Mouse (Mus musculus): ENCODE results near the gene Cmtm2b. TPM values are rescaled to one million over a fixed set of nuclear protein-coding genes. Genes with fewer than 3 reads are reported as not detected.

Cmtm2b gene
- total RNA-seq (2023) = not detected

DNA sequence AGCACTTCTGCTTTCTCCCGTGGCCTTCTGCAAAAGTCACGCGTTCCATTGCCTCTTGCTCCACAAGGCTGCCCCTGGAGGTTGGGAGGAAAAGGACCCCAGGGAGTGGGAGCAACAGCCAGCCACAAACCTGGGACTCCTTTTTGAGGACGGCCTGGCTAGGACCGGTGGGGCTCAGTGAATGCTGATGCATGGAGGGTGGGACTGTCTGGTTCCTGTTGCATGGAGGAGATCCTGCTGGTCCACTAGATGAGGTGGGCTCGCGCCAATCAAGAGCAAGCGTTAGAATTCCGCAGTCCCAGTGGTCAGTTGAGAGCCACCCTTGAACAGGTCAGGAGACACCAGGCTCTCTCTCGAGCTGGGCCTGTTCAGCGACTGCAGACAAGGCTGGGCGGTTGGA lies at the start of gene Cmtm2b:
Gene Cmtm2b (plus strand): TSS at position 301 of the 400 bp plus-strand sequence.

DNA sequence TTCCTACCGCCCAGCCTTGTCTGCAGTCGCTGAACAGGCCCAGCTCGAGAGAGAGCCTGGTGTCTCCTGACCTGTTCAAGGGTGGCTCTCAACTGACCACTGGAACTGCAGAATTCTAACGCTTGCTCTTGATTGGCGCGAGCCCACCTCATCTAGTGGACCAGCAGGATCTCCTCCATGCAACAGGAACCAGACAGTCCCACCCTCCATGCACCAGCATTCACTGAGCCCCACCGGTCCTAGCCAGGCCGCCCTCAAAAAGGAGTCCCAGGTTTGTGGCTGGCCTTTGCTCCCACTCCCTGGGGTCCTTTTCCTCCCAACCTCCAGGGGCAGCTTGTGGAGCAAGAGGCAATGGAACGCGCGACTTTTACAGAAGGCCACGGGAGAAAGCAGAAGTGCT lies 28.9 kb upstream of the Cmtm2b start, which contains the start of gene Cmtm2a:
Gene Cmtm2a (minus strand): TSS at position 101 of the 400 bp plus-strand sequence.

GRCm38 (mm10) chr8:104309441-104310155 lies 12.4 kb upstream of the Cmtm2b start, which contains the start of the genes Gm45711 and Cmtm1:
Gene Gm45711 (minus strand): TSS chr8:104310081.
Gene Cmtm1 (minus strand): TSS chr8:104310145.

GRCm38 (mm10) chr8:104321267-104321666 lies 763 bp upstream of the Cmtm2b start, which contains the start of gene Gm11020:
Gene Gm11020 (plus strand): TSS chr8:104321567.

DNA sequence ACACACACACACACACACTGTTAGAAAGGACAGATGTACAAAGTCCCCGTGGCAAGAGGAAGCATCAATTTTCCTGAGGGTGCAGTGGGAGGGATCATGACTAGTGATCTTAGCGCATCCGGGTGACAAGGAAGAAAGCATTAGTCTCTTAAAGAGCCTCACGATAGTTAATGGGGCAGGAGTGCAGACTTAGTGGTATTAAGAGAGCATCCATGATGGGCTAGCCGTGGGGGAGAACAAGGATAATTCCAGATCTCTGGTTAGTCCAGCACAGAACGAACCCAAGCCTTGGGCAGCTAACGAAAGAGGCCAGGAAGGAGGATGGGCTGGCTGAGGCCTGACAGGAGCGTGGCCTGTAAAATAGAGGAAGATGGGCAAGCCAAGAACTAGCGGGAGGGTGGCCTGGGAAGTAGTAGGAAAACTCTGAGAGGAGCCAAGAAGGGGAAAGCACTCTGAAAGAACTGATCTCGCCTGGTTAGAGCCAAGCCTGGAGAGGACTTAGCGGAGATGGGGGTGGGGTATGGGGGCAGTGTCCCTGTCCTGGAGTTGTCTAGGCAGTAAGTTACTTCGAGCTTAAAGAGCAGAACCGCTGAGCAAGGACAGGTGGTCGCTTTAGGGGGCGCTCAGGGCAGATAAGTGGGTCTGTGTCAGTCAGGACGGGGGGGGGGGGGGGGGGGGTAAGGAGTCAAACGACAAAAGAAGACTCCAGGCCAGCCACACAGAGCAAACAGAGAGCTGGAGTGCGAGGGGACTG lies 17.4 kb downstream of the Cmtm2b start, which contains the start of gene Cmtm3:
Gene Cmtm3 (plus strand): TSS at position 182 of the 754 bp plus-strand sequence.

Other genes with a start within 250 kb of the Cmtm2b start
- gene Cdh5, start 220.6 kb upstream of the Cmtm2b start, total RNA-seq (2023) = 0.85 TPM
- not detected for gene Bean1, start 151.8 kb upstream of the Cmtm2b start, total RNA-seq (2023)
- 69.7 TPM for gene Tk2, start 73.7 kb upstream of the Cmtm2b start, total RNA-seq (2023)
- 46.7 TPM for gene Cklf, start 71.4 kb upstream of the Cmtm2b start, total RNA-seq (2023)
- gene Cmtm2a, start 29.0 kb upstream of the Cmtm2b start, total RNA-seq (2023) = not detected
- gene Gm45711, start 12.1 kb upstream of the Cmtm2b start, total RNA-seq (2023) = not detected
- gene Cmtm1, start 12.1 kb upstream of the Cmtm2b start, total RNA-seq (2023) = not detected
- gene Gm11020, start 663 bp upstream of the Cmtm2b start, total RNA-seq (2023) = not detected
- gene Cmtm3, start 17.2 kb downstream of the Cmtm2b start, total RNA-seq (2023) = 6.9 TPM
- 4.6 TPM for gene Cmtm4, start 73.6 kb downstream of the Cmtm2b start, total RNA-seq (2023)
- gene Dync1li2, start 120.8 kb downstream of the Cmtm2b start, total RNA-seq (2023) = 106 TPM
- 0.50 TPM for gene Terb1, start 187.7 kb downstream of the Cmtm2b start, total RNA-seq (2023)
- gene Nae1, start 212.4 kb downstream of the Cmtm2b start, total RNA-seq (2023) = 56.8 TPM
- gene Car7, start 212.5 kb downstream of the Cmtm2b start, total RNA-seq (2023) = 2.1 TPM